Mouse (Mus musculus) kidney, postnatal 14 days (tissue): ENCODE measurements at regions not wholly inside any gene's neighbourhood (a gene's known extent, or its start where the extent isn't known, plus 50 kb on each side); places are given as distances from the start of the nearest gene placed in this dataset.
"Not testable (repeated sequence)": the region's sequence is repeated elsewhere in the genome, so short reads cannot be mapped to it uniquely, and the experiment has no call there.

Experiments
- DNase-seq: peaks from one replicate; pipeline ENCODE4 v3.0.0; 2022; ENCODE audit warnings: mixed read lengths

- not testable (repeated sequence) for DNase-seq
These were observed 197.9 kb downstream of the Samd9l start for GRCm38 (mm10) chr6:3201507-3201906.

GRCm38 (mm10) chr6:3201107-3201506 lies 198.3 kb downstream of the Samd9l start:
- DNase-seq: peak; percentile 52

- DNase-seq: peak; percentile 75
These were observed 198.8 kb downstream of the Samd9l start for GRCm38 (mm10) chr6:3200586-3200985.

- not testable (repeated sequence) for DNase-seq
These were observed 206.9 kb downstream of the Samd9l start for GRCm38 (mm10) chr6:3192424-3192820.

GRCm38 (mm10) chr6:3191695-3192423 lies 207.5 kb downstream of the Samd9l start:
- not testable (repeated sequence) for DNase-seq

GRCm38 (mm10) chr6:3183819-3184199 lies 215.6 kb downstream of the Samd9l start:
- DNase-seq: peak; percentile 57

GRCm38 (mm10) chr6:3182889-3183818 lies 216.2 kb downstream of the Samd9l start:
- peak; percentile 51 for DNase-seq

- DNase-seq: peak; percentile 10
These were observed 216.9 kb downstream of the Samd9l start for GRCm38 (mm10) chr6:3182424-3182841.

GRCm38 (mm10) chr6:3179603-3180348 lies 219.6 kb downstream of the Samd9l start:
- not testable (repeated sequence) for DNase-seq

- DNase-seq: not testable (repeated sequence)
These were observed 229.9 kb downstream of the Samd9l start for GRCm38 (mm10) chr6:3169479-3169878.

- not testable (repeated sequence) for DNase-seq
These were observed 233.2 kb downstream of the Samd9l start for GRCm38 (mm10) chr6:3166149-3166548.

- DNase-seq: not testable (repeated sequence)
These were observed 247.5 kb downstream of the Samd9l start for GRCm38 (mm10) chr6:3151901-3152300.

GRCm38 (mm10) chr6:3137823-3138222 lies 261.5 kb downstream of the Samd9l start:
- DNase-seq: not testable (repeated sequence)

- DNase-seq: not testable (repeated sequence)
These were observed 265.6 kb downstream of the Samd9l start for GRCm38 (mm10) chr6:3133763-3134162.

- DNase-seq: not testable (repeated sequence)
These were observed 283.1 kb downstream of the Samd9l start for GRCm38 (mm10) chr6:3116296-3116695.
